Mouse (Mus musculus): ENCODE measurements around the gene Clec16a. TPM values are rescaled to one million over a fixed set of nuclear protein-coding genes. Genes with fewer than 3 reads are reported as not detected.

Gene Clec16a
- polyA plus RNA-seq, 1 experiment from 2014 or later = 29.3 TPM

GRCm38 (mm10) chr16:10637898-10638297, 92.8 kb downstream of the Clec16a start:
- peaks cover 18% of the 10 kb centered on the region for H3K4me1 ChIP-seq
- no peak overlapping the region for H3K4me3 ChIP-seq
- H3K36me3 ChIP-seq = no peaks in the 10 kb centered on the region
- 0 out of 2 replicates have a peak overlapping the region, but pooled peaks have one; percentile 50 for H3K27ac ChIP-seq
- no peak for ATAC-seq (ENCODE audit: borderline replicate concordance, extremely low read depth, low FRiP score, low TSS enrichment)
- no peaks in the 10 kb centered on the region for H3K27me3 ChIP-seq
- 60% methylated on average over 3 of the region's 3 CpGs for WGBS
- H3K4me2 ChIP-seq = no peak overlapping the region
- no peaks in the 10 kb centered on the region for H3K9me3 ChIP-seq
- H3K9ac ChIP-seq = no peak overlapping the region

DNA sequence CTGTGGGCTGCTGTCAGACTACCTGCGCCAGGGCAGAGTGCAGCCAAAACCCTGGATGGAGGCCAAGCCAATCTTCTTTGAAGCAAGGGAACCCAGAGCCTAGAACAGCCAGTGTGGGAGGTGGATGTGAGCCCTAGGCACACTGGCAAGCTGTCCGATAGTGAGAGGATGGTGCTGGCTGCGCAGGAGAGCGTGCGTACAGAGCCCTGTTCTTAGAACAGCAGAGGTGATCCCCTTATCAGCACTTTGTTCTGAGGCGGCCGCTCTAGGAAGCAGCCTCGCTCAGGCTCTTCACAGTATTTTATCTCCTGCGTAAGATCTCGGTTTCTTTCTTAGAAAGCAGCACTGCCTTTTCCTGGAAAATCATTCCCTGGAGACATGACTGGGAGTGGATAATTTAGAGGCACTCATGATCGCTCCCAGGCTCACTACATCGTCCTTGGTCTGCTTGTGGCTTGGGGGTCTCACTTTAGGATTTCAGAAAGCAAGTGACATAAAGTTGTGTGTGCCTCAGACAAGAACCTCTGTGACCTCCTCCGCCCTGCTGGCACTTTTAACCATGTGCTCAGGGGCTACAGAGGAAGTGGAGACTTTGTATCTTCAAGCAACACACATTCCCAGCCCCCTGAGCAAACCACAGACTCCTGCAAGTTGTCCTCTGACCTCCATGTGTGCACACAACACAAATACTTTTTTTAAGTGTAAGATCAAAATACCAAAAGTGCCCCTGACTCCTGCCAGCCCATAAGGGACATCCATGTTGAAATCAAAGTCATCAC, 94.2 kb downstream of the Clec16a start:
- Histone ChIP-seq H3K27ac (0 out of 2 replicates have a peak overlapping the region, but pooled peaks have one; percentile 50), H3K4me2 (no peak overlapping the region), H3K4me1 (peaks cover 18% of the 10 kb centered on the region), H3K36me3 (no peaks in the 10 kb centered on the region), H3K4me3 (no peak overlapping the region), H3K9ac (no peak overlapping the region), H3K27me3 (no peaks in the 10 kb centered on the region), H3K9me3 (no peaks in the 10 kb centered on the region)
- 0 out of 2 replicates have a peak, but pooled peaks have one; percentile 37 for ATAC-seq (ENCODE audit: borderline replicate concordance, extremely low read depth, low FRiP score, low TSS enrichment)
- 60% methylated on average over 13 of the region's 13 CpGs for WGBS

- peak; percentile 65 for ATAC-seq (ENCODE audit: borderline replicate concordance, extremely low read depth, low FRiP score, low TSS enrichment)
- 5% methylated on average over 5 of the region's 5 CpGs for WGBS
Measured at GRCm38 (mm10) chr16:10640041-10640440, 94.9 kb downstream of the Clec16a start.

GRCm38 (mm10) chr16:10641146-10641545, 96.0 kb downstream of the Clec16a start:
- H3K9me3 ChIP-seq = no peaks in the 10 kb centered on the region
- no peak overlapping the region for H3K27ac ChIP-seq
- no peaks in the 10 kb centered on the region for H3K36me3 ChIP-seq
- WGBS = 76% methylated on average over 1 of the region's 1 CpGs
- no peak overlapping the region for H3K4me3 ChIP-seq
- no peaks in the 10 kb centered on the region for H3K27me3 ChIP-seq
- H3K4me2 ChIP-seq = no peak overlapping the region
- H3K9ac ChIP-seq = no peak overlapping the region
- ATAC-seq (ENCODE audit: borderline replicate concordance, extremely low read depth, low FRiP score, low TSS enrichment) = no peak
- peaks cover 18% of the 10 kb centered on the region for H3K4me1 ChIP-seq

More at GRCm38 (mm10) chr16:10640041-10640440, 94.9 kb downstream of the Clec16a start:
- Histone ChIP-seq H3K9me3 (no peaks in the 10 kb centered on the region), H3K4me3 (no peak overlapping the region), H3K27ac (no peak overlapping the region), H3K4me1 (peaks cover 18% of the 10 kb centered on the region), H3K4me2 (no peak overlapping the region), H3K27me3 (no peaks in the 10 kb centered on the region), H3K9ac (no peak overlapping the region), H3K36me3 (no peaks in the 10 kb centered on the region)

- no peak overlapping the region for H3K27ac ChIP-seq
- ATAC-seq (ENCODE audit: borderline replicate concordance, extremely low read depth, low FRiP score, low TSS enrichment) = no peak
- H3K27me3 ChIP-seq = no peaks in the 10 kb centered on the region
- no peak overlapping the region for H3K4me3 ChIP-seq
- H3K4me1 ChIP-seq = peaks cover 18% of the 10 kb centered on the region
- no peak overlapping the region for H3K9ac ChIP-seq
- H3K9me3 ChIP-seq = no peaks in the 10 kb centered on the region
- H3K36me3 ChIP-seq = no peaks in the 10 kb centered on the region
- no peak overlapping the region for H3K4me2 ChIP-seq
- 32% methylated on average over 4 of the region's 4 CpGs for WGBS
Measured at GRCm38 (mm10) chr16:10642857-10643633, 97.9 kb downstream of the Clec16a start.

DNA sequence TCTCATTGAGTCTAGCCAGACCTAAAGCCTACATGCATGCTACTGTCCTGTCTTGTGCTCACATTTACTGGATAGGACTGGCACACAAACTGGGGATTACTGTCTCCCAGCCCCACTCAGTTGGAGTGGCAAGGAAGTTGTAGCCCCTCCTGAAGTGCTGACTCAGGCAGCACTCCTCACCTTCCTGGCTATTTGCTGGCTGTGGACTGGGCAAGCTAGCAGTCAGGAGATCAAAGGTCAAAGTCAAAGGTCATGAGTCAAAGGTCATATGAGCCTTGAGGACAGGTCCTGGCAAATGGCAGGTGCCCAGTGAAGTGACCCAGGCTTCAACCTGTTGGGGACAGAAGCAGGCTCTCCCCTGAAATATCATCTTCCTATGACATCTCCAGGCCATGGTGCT, 99.1 kb downstream of the Clec16a start:
- peak; percentile 45; the same call in 1 of the 2 replicates for ATAC-seq (ENCODE audit: borderline replicate concordance, extremely low read depth, low FRiP score, low TSS enrichment)
- peaks cover 7% of the 10 kb centered on the region for H3K4me1 ChIP-seq
- no peaks in the 10 kb centered on the region for H3K27me3 ChIP-seq
- H3K27ac ChIP-seq = no peak overlapping the region
- H3K36me3 ChIP-seq = no peaks in the 10 kb centered on the region
- no peak overlapping the region for H3K9ac ChIP-seq
- H3K9me3 ChIP-seq = no peaks in the 10 kb centered on the region
- no peak overlapping the region for H3K4me3 ChIP-seq
- no peak overlapping the region for H3K4me2 ChIP-seq

- Histone ChIP-seq H3K27me3 (no peaks in the 10 kb centered on the region), H3K36me3 (no peaks in the 10 kb centered on the region), H3K9ac (no peak overlapping the region), H3K4me3 (no peak overlapping the region), H3K4me1 (peaks cover 4% of the 10 kb centered on the region; the same call in 1 of the 2 replicates), H3K9me3 (no peaks in the 10 kb centered on the region), H3K4me2 (no peak overlapping the region), H3K27ac (no peak overlapping the region)
- 86% methylated on average over 8 of the region's 8 CpGs for WGBS
- no peak for ATAC-seq (ENCODE audit: borderline replicate concordance, extremely low read depth, low FRiP score, low TSS enrichment)
Measured at GRCm38 (mm10) chr16:10644731-10645130, 99.6 kb downstream of the Clec16a start.

DNA sequence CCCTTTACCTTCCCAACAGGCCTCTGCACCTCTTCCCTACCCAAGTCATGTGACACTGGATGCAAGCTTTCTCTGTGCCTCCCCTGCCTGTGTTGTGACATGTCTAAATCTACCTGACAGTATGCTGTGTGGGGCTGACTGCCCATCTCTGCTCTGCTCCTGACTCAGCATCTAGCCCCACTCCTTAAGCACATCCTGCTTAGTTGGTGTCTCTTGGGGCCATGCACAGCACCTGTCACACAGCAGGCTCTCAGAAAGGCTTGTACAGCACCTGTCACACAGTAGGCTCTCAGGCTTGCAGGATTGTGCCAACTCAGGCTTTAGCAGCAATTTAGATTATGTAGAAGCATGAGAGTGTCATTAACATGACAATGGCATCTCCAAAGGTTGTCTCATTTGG, 106.7 kb downstream of the Clec16a start:
- Histone ChIP-seq H3K27me3 (0 out of 2 replicates have a peak, but pooled peaks cover 4% of the 10 kb centered on the region), H3K9me3 (no peaks in the 10 kb centered on the region), H3K27ac (no peak overlapping the region), H3K4me1 (peaks cover 19% of the 10 kb centered on the region; the same call in 1 of the 2 replicates), H3K36me3 (no peaks in the 10 kb centered on the region), H3K9ac (no peak overlapping the region), H3K4me3 (no peak overlapping the region), H3K4me2 (no peak overlapping the region)
- no peak for ATAC-seq (ENCODE audit: borderline replicate concordance, extremely low read depth, low FRiP score, low TSS enrichment)

- Histone ChIP-seq H3K4me1 (peaks cover 23% of the 10 kb centered on the region; the same call in 1 of the 2 replicates), H3K4me3 (no peak overlapping the region), H3K4me2 (no peak overlapping the region), H3K9ac (no peak overlapping the region), H3K9me3 (no peaks in the 10 kb centered on the region), H3K36me3 (no peaks in the 10 kb centered on the region), H3K27me3 (0 out of 2 replicates have a peak, but pooled peaks cover 7% of the 10 kb centered on the region), H3K27ac (no peak overlapping the region)
- WGBS = 79% methylated on average over 3 of the region's 3 CpGs
- no peak for ATAC-seq (ENCODE audit: borderline replicate concordance, extremely low read depth, low FRiP score, low TSS enrichment)
Measured at GRCm38 (mm10) chr16:10652935-10653334, 107.8 kb downstream of the Clec16a start.

DNA sequence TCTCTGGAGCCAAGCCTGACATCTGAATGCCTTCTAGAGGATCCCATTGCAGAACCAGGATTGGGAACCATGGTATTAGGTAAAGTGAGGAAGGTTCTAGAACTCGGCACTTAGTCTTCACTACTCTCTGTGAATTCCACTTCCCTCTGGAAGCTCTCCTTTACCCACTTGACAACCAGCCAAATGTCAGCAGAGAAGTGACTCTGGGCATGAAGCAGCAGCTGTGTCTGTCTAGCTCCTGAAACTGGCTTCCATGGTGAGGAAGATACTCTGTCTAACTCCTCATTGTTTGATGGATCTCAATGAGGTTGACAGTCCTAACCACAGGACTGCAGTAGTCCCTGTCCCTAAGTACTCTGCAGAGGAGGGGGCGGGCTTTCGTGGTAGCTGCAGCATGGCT, 110.1 kb downstream of the Clec16a start:
- Histone ChIP-seq H3K36me3 (no peaks in the 10 kb centered on the region), H3K4me1 (peaks cover 26% of the 10 kb centered on the region), H3K9me3 (no peaks in the 10 kb centered on the region), H3K4me3 (no peak overlapping the region), H3K27ac (no peak overlapping the region), H3K27me3 (0 out of 2 replicates have a peak, but pooled peaks cover 7% of the 10 kb centered on the region), H3K9ac (no peak overlapping the region), H3K4me2 (no peak overlapping the region)
- WGBS = 64% methylated on average over 3 of the region's 3 CpGs
- no peak for ATAC-seq (ENCODE audit: borderline replicate concordance, extremely low read depth, low FRiP score, low TSS enrichment)

DNA sequence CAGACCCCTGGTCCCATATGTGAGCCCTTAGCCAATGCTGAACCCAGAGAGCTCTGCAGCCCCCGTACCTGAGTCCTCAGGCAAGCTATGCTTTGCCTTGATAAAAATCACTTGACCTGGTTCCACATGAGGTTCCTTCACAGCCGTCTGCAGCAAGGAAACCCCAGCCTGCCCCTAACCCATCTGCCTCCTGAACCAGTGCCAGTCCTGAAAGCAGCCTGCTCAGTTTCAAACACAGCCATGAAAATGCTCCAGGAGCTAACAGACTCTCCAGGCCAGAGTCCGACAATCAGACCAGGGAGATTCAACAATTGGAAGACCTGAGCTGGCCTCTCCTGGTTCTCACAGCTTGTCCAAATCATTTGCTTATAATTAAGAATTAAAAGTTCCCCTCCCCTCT, 110.8 kb downstream of the Clec16a start:
- 0 out of 2 replicates have a peak, but pooled peaks cover 7% of the 10 kb centered on the region for H3K27me3 ChIP-seq
- H3K27ac ChIP-seq = no peak overlapping the region
- H3K4me1 ChIP-seq = peaks cover 33% of the 10 kb centered on the region
- ATAC-seq (ENCODE audit: borderline replicate concordance, extremely low read depth, low FRiP score, low TSS enrichment) = no peak
- WGBS = 53% methylated on average over 3 of the region's 3 CpGs
- H3K4me2 ChIP-seq = no peak overlapping the region
- H3K4me3 ChIP-seq = no peak overlapping the region
- no peaks in the 10 kb centered on the region for H3K9me3 ChIP-seq
- no peaks in the 10 kb centered on the region for H3K36me3 ChIP-seq
- no peak overlapping the region for H3K9ac ChIP-seq

GRCm38 (mm10) chr16:10656461-10656860, 111.3 kb downstream of the Clec16a start:
- no peaks in the 10 kb centered on the region for H3K36me3 ChIP-seq
- H3K27ac ChIP-seq = no peak overlapping the region
- no peak overlapping the region for H3K4me2 ChIP-seq
- H3K27me3 ChIP-seq = 0 out of 2 replicates have a peak, but pooled peaks cover 7% of the 10 kb centered on the region
- 40% methylated on average over 2 of the region's 2 CpGs for WGBS
- no peak overlapping the region for H3K9ac ChIP-seq
- H3K4me1 ChIP-seq = peaks cover 36% of the 10 kb centered on the region
- no peaks in the 10 kb centered on the region for H3K9me3 ChIP-seq
- no peak overlapping the region for H3K4me3 ChIP-seq
- ATAC-seq (ENCODE audit: borderline replicate concordance, extremely low read depth, low FRiP score, low TSS enrichment) = no peak
